Mouse (Mus musculus): ENCODE results near the gene Vmn1r177. TPM values are rescaled to one million over a fixed set of nuclear protein-coding genes. Genes with fewer than 3 reads are reported as not detected.
"Not testable (repeated sequence)": the region's sequence is repeated elsewhere in the genome, so short reads cannot be mapped to it uniquely, and the experiment has no call there.

Gene Vmn1r177
- polyA plus RNA-seq (2015; fragmentation: Nextera tagmentation; extraction: Ambion mirVana) = not detected in 2 replicates

GRCm38 (mm10) chr7:23866349-23866748 is at the start of gene Vmn1r177:
Gene Vmn1r177 (minus strand): TSS chr7:23866449.
- not testable (repeated sequence) for DNase-seq (ENCODE audit: low spot score)

- no peak for DNase-seq (ENCODE audit: low spot score)
Observed at GRCm38 (mm10) chr7:23891709-23892108, 25.5 kb upstream of the Vmn1r177 start, which contains the start of gene Vmn1r178. Gene Vmn1r178 (plus strand): TSS chr7:23892009.

- peak; percentile 9 for DNase-seq (ENCODE audit: low spot score)
Observed at GRCm38 (mm10) chr7:23876918-23877317, 10.7 kb upstream of the Vmn1r177 start.

- not testable (repeated sequence) for DNase-seq (ENCODE audit: low spot score)
Observed at GRCm38 (mm10) chr7:23837272-23837671, 29.0 kb downstream of the Vmn1r177 start, which contains the start of gene Vmn1r176. Gene Vmn1r176 (minus strand): TSS chr7:23837372.

Other genes with a start within 250 kb of the Vmn1r177 start
- gene Vmn1r171, start 235.7 kb downstream of the Vmn1r177 start, polyA plus RNA-seq (2015; fragmentation: Nextera tagmentation; extraction: Ambion mirVana) = not detected in 2 replicates
- not detected in 2 replicates for gene Vmn1r172, start 208.1 kb downstream of the Vmn1r177 start, polyA plus RNA-seq (2015; fragmentation: Nextera tagmentation; extraction: Ambion mirVana)
- not detected in 2 replicates for gene Vmn1r173, start 165.7 kb downstream of the Vmn1r177 start, polyA plus RNA-seq (2015; fragmentation: Nextera tagmentation; extraction: Ambion mirVana)
- gene Vmn1r174, start 114.2 kb downstream of the Vmn1r177 start, polyA plus RNA-seq (2015; fragmentation: Nextera tagmentation; extraction: Ambion mirVana) = not detected in 2 replicates
- not detected in 2 replicates for gene Vmn1r175, start 55.8 kb downstream of the Vmn1r177 start, polyA plus RNA-seq (2015; fragmentation: Nextera tagmentation; extraction: Ambion mirVana)
- not detected in 2 replicates for gene Vmn1r176, start 29.1 kb downstream of the Vmn1r177 start, polyA plus RNA-seq (2015; fragmentation: Nextera tagmentation; extraction: Ambion mirVana)
- gene Vmn1r178, start 25.6 kb upstream of the Vmn1r177 start, polyA plus RNA-seq (2015; fragmentation: Nextera tagmentation; extraction: Ambion mirVana) = not detected in 2 replicates
- gene Vmn1r179, start 60.5 kb upstream of the Vmn1r177 start, polyA plus RNA-seq (2015; fragmentation: Nextera tagmentation; extraction: Ambion mirVana) = not detected in 2 replicates
- gene Vmn1r180, start 84.2 kb upstream of the Vmn1r177 start, polyA plus RNA-seq (2015; fragmentation: Nextera tagmentation; extraction: Ambion mirVana) = not detected in 2 replicates
- gene Vmn1r181, start 108.2 kb upstream of the Vmn1r177 start, polyA plus RNA-seq (2015; fragmentation: Nextera tagmentation; extraction: Ambion mirVana) = 0.08 TPM in 1 of 2 replicates, not detected in the other
- not detected in 2 replicates for gene V1rd19, start 135.2 kb upstream of the Vmn1r177 start, polyA plus RNA-seq (2015; fragmentation: Nextera tagmentation; extraction: Ambion mirVana)
- gene Vmn1r183, start 186.8 kb upstream of the Vmn1r177 start, polyA plus RNA-seq (2015; fragmentation: Nextera tagmentation; extraction: Ambion mirVana) = not detected in 2 replicates
- gene Zfp180, start 215.5 kb upstream of the Vmn1r177 start, polyA plus RNA-seq (2015; fragmentation: Nextera tagmentation; extraction: Ambion mirVana) = 17.6 and 19.3 TPM in 2 replicates
- 1.3 and 2.2 TPM in 2 replicates for gene Zfp112, start 245.9 kb upstream of the Vmn1r177 start, polyA plus RNA-seq (2015; fragmentation: Nextera tagmentation; extraction: Ambion mirVana)